Mouse (Mus musculus): ENCODE measurements around the gene Srpk2.
"Not testable (repeated sequence)": the region's sequence is repeated elsewhere in the genome, so short reads cannot be mapped to it uniquely, and the experiment has no call there.

The Srpk2 gene

GRCm38 (mm10) chr5:23674829-23675498 is 9.5 kb downstream of the Srpk2 start:
- DNase-seq (ENCODE audit: low spot score in 2 of 2): peak; percentile 34 to 63

- DNase-seq (ENCODE audit: low spot score in 2 of 2): no peak
Measured at GRCm38 (mm10) chr5:23672136-23672535, 12.3 kb downstream of the Srpk2 start.

DNA sequence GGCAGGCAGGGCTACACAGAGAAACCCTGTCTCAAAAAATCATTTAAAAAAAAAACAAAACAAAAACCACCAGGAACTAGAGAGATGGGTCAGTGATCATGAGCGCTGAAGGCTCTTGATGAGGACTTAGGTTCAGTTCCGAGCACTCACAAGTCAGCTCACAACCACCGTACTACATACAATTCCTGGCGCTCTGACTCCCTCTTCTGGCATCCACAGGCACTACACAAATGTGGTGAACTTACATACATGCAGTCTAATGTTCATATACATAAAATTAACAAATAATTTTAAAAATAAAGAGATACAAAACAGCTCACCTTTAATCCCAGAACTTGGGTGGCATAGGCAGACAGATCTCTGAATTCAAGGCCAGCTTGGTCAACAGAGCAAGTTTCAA is 13.5 kb downstream of the Srpk2 start:
- DNase-seq (ENCODE audit: low spot score in 2 of 2): no peak

DNA sequence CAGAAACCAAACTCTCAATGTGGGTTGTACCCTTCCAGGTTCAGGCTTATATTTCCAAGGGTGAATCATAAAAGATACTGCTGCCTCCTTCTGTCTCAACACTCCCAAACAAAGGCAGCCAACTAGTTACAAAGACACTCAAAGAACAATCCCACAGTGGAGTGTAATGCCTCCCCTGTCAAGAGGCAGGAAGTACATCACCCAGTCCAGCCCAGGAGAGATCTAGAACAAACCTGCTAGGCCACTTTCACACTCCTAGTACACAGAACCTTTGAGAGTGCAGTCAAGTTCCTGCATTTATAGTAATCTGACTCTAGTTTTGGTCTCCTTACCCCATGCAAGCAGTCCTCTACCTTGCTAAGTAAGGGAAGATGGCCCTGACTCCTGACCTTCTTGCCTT is 18.5 kb downstream of the Srpk2 start:
- no peak for DNase-seq (ENCODE audit: low spot score in 2 of 2)

GRCm38 (mm10) chr5:23661191-23661590 is 23.2 kb downstream of the Srpk2 start:
- no peak for DNase-seq (ENCODE audit: low spot score in 2 of 2)

DNA sequence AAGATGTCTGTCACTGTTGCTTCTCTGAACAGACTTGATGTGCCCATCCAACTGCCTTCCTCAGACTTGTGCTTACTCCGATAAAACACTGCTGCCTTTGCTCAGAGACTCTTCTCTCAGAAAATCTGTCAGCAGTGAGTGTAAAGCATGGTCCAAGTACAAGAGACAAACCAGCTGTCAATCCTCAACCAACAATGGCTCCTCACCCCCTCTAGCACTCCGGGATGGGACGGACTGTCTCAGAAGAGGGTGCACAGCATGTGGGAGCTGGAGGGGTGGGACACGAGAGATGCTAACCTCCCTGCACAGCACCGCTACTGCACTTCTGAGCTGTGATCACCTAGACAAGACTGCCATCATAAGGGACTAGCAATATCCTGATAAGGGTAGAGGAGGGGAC is 26.4 kb downstream of the Srpk2 start:
- no peak for DNase-seq (ENCODE audit: low spot score in 2 of 2)

DNA sequence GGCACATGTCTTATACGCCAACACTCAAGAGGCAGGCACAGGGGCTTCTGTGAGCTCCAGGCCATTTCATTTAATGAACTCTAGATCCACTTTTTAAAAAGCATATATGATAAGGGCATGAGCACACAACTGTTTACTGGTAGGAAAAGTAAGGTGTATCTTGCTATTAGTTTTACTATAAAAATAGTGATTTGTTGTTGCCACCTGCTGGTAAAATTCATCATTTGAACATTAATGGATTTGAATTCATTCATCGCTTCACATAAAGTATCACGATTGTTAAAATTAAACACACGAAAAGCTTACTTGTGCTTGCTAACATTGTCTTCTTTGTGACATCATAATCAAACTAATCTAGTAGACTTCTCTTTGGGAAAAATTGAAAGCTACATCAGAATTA is 27.8 kb downstream of the Srpk2 start:
- no peak for DNase-seq (ENCODE audit: low spot score in 2 of 2)

DNA sequence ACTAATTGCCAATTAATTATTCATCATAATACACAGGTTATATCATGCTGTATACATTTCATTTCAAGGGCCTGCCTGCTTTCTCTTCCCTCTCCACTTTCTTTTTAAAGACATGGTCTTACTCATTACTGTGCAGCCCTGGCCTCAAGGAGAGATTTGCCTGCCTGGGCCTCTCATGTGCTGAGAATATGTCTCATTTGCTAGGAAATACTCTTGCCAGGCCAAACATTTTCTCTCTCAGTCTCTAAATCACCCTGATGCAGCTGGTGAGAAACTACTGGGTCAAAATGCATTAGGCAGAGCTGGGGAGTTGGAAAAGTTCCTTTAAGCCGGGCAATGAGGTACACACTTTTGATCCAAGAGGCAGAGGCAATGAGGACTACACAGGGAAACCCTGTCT is 29.4 kb downstream of the Srpk2 start:
- no peak for DNase-seq (ENCODE audit: low spot score in 2 of 2)

- no peak for DNase-seq (ENCODE audit: low spot score in 2 of 2)
Measured at GRCm38 (mm10) chr5:23652326-23652725, 32.1 kb downstream of the Srpk2 start.

GRCm38 (mm10) chr5:23651786-23652185 is 32.6 kb downstream of the Srpk2 start:
- no peak for DNase-seq (ENCODE audit: low spot score in 2 of 2)

DNA sequence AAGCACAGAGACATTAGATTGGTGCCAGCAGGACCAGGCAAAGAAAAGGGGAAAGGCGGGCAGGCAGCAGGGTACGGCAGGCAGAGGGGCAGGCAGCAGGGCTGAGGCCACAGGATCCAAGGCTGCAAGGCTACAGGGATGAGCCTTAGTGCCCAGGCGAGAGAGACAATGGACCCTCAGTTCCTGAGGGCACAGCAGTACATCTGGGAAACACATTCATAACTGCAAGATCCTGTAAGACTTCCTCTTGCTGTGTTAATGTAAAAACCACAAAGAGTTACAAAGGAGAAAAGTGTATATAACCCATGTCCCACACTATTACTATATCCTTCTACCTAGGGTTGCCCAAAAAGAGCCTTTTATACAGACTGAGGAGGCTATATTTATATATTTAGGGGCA is 33.9 kb downstream of the Srpk2 start:
- no peak for DNase-seq (ENCODE audit: low spot score in 2 of 2)

DNA sequence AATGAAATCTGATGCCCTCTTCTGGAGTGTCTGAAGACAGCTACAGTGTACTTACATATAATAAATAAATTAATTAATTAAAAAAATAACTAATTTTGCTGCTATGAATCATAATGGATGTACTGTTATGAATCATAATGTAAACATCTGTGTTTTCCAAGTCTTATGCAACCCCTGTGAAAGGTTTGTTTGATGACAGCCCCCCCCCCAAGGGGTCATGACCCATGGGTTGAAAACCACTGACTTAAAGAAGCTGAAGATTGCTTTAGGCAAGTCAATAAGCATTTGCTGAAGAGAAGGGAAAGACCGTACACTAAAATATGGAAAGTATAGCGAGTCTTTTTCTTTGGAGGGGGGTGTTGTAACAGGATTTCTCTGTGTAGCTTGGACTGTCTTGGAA is 35.2 kb downstream of the Srpk2 start:
- no peak for DNase-seq (ENCODE audit: low spot score in 2 of 2)

- no peak for DNase-seq (ENCODE audit: low spot score in 2 of 2)
Measured at GRCm38 (mm10) chr5:23645671-23646070, 38.7 kb downstream of the Srpk2 start.

- not testable (repeated sequence) for DNase-seq (ENCODE audit: low spot score in 2 of 2)
Measured at GRCm38 (mm10) chr5:23639193-23639592, 45.2 kb downstream of the Srpk2 start.

- DNase-seq (ENCODE audit: low spot score in 2 of 2): no peak
Measured at GRCm38 (mm10) chr5:23638023-23638422, 46.4 kb downstream of the Srpk2 start.

DNA sequence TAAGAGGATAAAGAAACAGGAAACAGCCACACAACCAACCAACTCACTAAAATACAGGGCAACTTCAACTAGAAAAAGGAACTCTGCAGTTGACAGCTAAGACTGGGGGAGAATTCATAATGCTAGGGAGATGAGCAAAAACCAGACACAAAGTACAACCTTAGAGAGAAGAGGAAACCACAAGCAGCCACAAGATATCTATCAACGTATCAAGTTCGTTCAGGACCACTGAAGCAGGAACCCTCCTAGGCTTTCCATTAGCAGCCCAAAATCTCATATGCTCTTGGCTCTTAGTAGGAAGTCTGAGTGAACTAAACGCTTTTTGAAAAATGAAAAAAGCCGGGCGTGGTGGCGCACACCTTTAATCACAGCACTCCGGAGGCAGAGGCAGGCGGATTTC is 47.1 kb downstream of the Srpk2 start:
- no peak for DNase-seq (ENCODE audit: low spot score in 2 of 2)

GRCm38 (mm10) chr5:23631490-23631889 is 52.9 kb downstream of the Srpk2 start:
- DNase-seq (ENCODE audit: low spot score in 2 of 2): no peak

- no peak for DNase-seq (ENCODE audit: low spot score in 2 of 2)
Measured at GRCm38 (mm10) chr5:23627221-23627620, 57.2 kb downstream of the Srpk2 start.

GRCm38 (mm10) chr5:23626173-23626572 is 58.2 kb downstream of the Srpk2 start:
- DNase-seq (ENCODE audit: low spot score in 2 of 2): no peak

- no peak for DNase-seq (ENCODE audit: low spot score in 2 of 2)
Measured at GRCm38 (mm10) chr5:23620621-23621020, 63.8 kb downstream of the Srpk2 start.

DNA sequence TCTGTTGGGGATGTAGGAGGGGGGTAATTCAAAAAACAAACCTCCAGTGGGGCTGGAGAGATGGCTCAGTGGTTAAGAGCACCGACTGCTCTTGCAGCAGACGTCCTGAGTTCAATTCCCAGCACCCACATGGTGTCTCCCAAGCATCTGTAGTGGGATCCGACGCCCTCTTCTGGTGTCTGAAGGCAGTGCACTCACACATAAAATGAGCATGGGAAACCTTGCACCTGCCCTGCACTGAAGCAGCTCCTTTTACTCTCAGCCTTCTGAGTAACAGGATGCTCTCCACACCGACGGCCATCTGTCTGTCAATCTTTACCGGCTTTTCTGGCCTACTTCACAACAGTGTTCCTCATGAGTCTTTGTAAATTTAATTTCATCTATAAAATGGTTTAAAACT is 65.8 kb downstream of the Srpk2 start:
- DNase-seq (ENCODE audit: low spot score in 2 of 2): peak in 1 of 2 experiments; percentile 10

DNA sequence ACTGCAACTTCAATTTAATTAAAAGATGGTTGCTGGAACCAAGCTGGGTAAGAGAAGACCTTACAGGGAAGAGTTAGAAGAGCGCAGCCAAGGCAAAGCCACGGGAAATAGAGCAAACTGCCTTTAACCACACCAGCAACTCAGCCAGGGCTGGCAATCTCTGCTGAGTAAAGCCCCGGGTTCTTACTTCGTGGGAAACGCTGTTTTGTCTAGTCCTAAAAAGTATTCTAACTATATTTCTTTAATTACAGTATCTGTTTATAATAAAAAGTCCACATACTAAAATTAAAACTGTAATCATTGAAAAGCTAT is 67.4 kb downstream of the Srpk2 start:
- peak in 1 of 2 experiments; percentile 18 for DNase-seq (ENCODE audit: low spot score in 2 of 2)

- DNase-seq (ENCODE audit: low spot score in 2 of 2): peak in 1 of 2 experiments; percentile 17
Measured at GRCm38 (mm10) chr5:23616270-23617103, 67.9 kb downstream of the Srpk2 start.
